19 mouse cellular contexts compared by ENCODE assay signal in genomic region chr5:4935131-4935530, GRCm38 (mm10).
"Had no signal": no experiment of that assay in that cellular context is flagged by ENCODE, and none has a peak within 500 bp of the region (broad histone marks: within the 10 kb centered on the region; RNA-seq: fewer than 3 reads in every experiment).

No protein-coding gene starts in this region.

- H3K4me3 ChIP-seq: limb, embryonic 12.5 days; limb, embryonic 15.5 days; lung, embryonic 15.5 days; midbrain, embryonic 12.5 days; myocyte had no signal

- DNase-seq: kidney, adult 8-10 months; kidney, postnatal 14 days; kidney, postnatal 4 days; left cerebral cortex, postnatal 4 days; liver, postnatal 0 days; lung, postnatal 10 days; lung, postnatal 36 days; right cerebral cortex, postnatal 14 days; right cerebral cortex, postnatal 4 days; thymus, adult 18-20 months; thymus, postnatal 36 days had no signal

- H3K27me3 ChIP-seq: limb, embryonic 12.5 days; limb, embryonic 15.5 days; lung, embryonic 15.5 days; midbrain, embryonic 12.5 days had no signal

- H3K4me1 ChIP-seq: lung, embryonic 15.5 days had no signal

- ATAC-seq: intestine, postnatal 0 days; liver, postnatal 0 days had no signal

- H3K4me2 ChIP-seq: limb, embryonic 12.5 days; limb, embryonic 15.5 days; liver, embryonic 11.5 days; lung, embryonic 15.5 days; midbrain, embryonic 12.5 days had no signal

- H3K36me3 ChIP-seq: limb, embryonic 12.5 days; limb, embryonic 15.5 days; lung, embryonic 15.5 days; midbrain, embryonic 12.5 days had no signal

- H3K27ac ChIP-seq: limb, embryonic 12.5 days; limb, embryonic 15.5 days; liver, embryonic 14.5 days; lung, embryonic 15.5 days; midbrain, embryonic 12.5 days had no signal

- H3K9ac ChIP-seq: limb, embryonic 12.5 days; limb, embryonic 15.5 days; liver, embryonic 14.5 days; liver, postnatal 0 days; lung, embryonic 15.5 days; midbrain, embryonic 12.5 days had no signal

- H3K9me3 ChIP-seq: limb, embryonic 12.5 days; limb, embryonic 15.5 days; lung, embryonic 15.5 days; midbrain, embryonic 12.5 days had no signal
